Mouse (Mus musculus) kidney, adult 11 months (tissue): ENCODE measurements at regions not wholly inside any gene's neighbourhood (a gene's known extent, or its start where the extent isn't known, plus 50 kb on each side); places are given as distances from the start of the nearest gene placed in this dataset.

ENCODE experiments used
- DNase-seq: peaks from one replicate; pipeline ENCODE4 v3.0.0; 2022

GRCm38 (mm10) chr11:41533009-41533408 is 467.6 kb downstream of the Gabrg2 start:
- no peak for DNase-seq

- DNase-seq: no peak
Measured at GRCm38 (mm10) chr11:41531971-41532896, 468.4 kb downstream of the Gabrg2 start.

GRCm38 (mm10) chr11:41524979-41525378 is 475.7 kb downstream of the Gabrg2 start:
- no peak for DNase-seq

- no peak for DNase-seq
Measured at GRCm38 (mm10) chr11:41493277-41493676, 507.4 kb downstream of the Gabrg2 start.

GRCm38 (mm10) chr11:41491966-41492365 is 508.7 kb downstream of the Gabrg2 start:
- DNase-seq: no peak

GRCm38 (mm10) chr11:41491279-41491678 is 509.4 kb downstream of the Gabrg2 start:
- DNase-seq: no peak

- no peak for DNase-seq
Measured at GRCm38 (mm10) chr11:41483881-41484280, 516.8 kb downstream of the Gabrg2 start.

GRCm38 (mm10) chr11:41470938-41471633 is 529.6 kb downstream of the Gabrg2 start:
- DNase-seq: peak; percentile 33

- no peak for DNase-seq
Measured at GRCm38 (mm10) chr11:41467330-41467729, 533.3 kb downstream of the Gabrg2 start.

GRCm38 (mm10) chr11:41433846-41434245 is 566.8 kb downstream of the Gabrg2 start:
- DNase-seq: no peak

GRCm38 (mm10) chr11:41425592-41425991 is 575.1 kb downstream of the Gabrg2 start:
- DNase-seq: no peak
